Mouse (Mus musculus) left cerebral cortex, postnatal 10 days (tissue): ENCODE results near the gene Mfsd4b1. TPM values are rescaled to one million over a fixed set of nuclear protein-coding genes. Genes with fewer than 3 reads are reported as not detected.

Source experiments
- DNase-seq, 2 experiments: peaks; one replicate each; pipeline ENCODE4 v3.0.0; 2021 to 2022; ENCODE audit warnings: low spot score in 2 of 2, mixed read lengths in 1 of 2; ENCODE audit errors: extremely low spot score in 1 of 2
- intact Hi-C: fragments of 180-260 bp; cut with DNase I; formaldehyde crosslinking; loops from one replicate; pipeline ENCODE4 v1.15.1; 2025
- total RNA-seq, 2 experiments: library from RNA; stranded (reverse); gene quantifications; 2 replicates each; pipeline ENCODE4 v1.2.3; 2021

The Mfsd4b1 gene
- total RNA-seq, 2 experiments from 2014 or later = 0.28 TPM; not detected in 1

GRCm38 (mm10) chr10:39982604-39983003, 42.5 kb downstream of the Mfsd4b1 start:
- intact Hi-C loops = no loop called here
- DNase-seq = no peak

GRCm38 (mm10) chr10:39978231-39978630, 46.8 kb downstream of the Mfsd4b1 start:
- intact Hi-C loops = no loop called here
- DNase-seq = no peak

DNA sequence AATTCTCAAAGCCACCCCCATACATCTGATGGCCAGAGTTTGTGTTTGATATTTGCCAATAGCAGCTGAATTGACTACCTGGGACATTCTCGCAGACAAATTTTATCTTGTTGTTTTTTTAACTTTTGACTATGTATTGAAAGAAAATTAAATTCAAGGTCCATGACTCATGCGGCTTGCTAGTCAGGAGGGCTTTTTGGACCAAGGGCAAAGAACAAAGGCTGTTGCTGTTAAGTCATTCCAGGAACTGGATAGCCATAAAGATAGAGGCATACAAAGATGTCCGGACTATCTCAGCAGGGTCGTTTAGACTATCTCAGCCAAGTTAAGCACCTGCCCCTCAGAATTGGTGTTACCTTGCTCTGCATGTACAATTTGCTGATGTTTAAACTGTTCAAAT, 47.7 kb downstream of the Mfsd4b1 start:
- intact Hi-C loops = no loop called here

DNA sequence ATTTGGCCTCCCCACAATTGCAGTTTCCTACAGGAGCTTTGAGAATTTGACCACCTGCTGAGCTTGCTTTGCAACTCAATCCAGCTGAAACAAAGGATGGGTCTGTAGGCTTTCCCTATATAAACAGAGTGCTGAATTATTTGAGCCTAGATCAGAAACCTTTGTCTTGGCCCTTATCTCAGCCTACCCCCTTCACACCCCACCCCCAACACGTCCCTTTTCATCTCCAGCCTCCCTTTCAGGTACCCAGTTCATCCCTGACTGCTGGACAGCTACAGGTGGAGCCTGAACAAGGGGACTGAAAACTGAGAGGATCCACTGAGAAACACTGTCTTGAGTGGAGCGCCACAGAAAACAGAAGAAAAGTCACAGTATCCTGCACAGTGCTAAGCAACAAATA, 49.3 kb downstream of the Mfsd4b1 start:
- no peak for DNase-seq
- intact Hi-C loops = no loop called here

More for the DNA sequence above, 47.7 kb downstream of the Mfsd4b1 start:
- no peak for DNase-seq

DNA sequence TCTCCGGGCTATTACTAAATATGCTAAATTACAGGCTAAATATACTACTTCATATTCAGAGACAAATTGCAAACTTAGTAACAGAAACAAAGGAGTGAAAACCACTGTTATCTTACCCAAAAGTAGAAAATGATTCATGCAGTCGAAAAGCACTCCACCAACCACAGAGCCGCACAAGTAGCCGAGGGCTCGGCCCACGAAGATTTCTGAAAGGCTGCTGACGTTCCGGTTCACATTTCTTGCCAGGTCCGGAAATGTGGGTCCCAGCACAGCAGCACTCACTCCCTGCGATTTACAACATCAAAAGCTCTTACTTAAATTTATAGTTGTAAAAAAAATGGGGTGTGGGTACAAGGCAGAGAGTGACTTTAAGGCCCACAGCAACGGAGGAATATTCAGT, 50.1 kb downstream of the Mfsd4b1 start:
- no peak for DNase-seq
- intact Hi-C loops = no loop called here

GRCm38 (mm10) chr10:39967512-39967911, 57.6 kb downstream of the Mfsd4b1 start:
- no peak for DNase-seq
- intact Hi-C loops = no loop called here

DNA sequence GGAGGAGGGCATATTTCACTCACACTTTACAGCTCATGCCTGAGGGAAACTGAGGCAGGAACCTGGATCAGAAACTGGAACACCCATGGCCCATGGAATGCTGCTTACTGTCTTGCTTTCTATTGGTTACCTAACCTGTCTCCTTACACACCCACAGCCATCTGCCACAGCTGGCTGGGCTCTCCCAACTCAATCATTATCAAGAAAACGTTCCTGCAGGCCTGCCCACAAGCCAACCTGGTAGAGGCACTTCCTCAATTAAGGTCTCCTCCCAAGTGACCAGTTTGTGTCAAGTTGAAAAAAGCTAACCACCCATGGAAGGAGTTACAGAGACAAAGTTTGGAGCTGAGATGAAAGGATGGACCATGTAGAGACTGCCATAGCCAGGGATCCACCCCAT, 63.2 kb downstream of the Mfsd4b1 start:
- intact Hi-C loops = no loop called here
- no peak for DNase-seq

- DNase-seq = no peak
- intact Hi-C loops = no loop called here
These were observed 64.6 kb downstream of the Mfsd4b1 start for GRCm38 (mm10) chr10:39960441-39960822.

GRCm38 (mm10) chr10:39959761-39960440, 65.2 kb downstream of the Mfsd4b1 start, which contains the start of gene Mfsd4b3:
Gene Mfsd4b3, minus strand, starts transcription at chr10:39960153.
- intact Hi-C loops = loop anchor here (2.0 to 5.0 kb wide), 2 partner anchors 252 to 789 kb away; no protein-coding TSS in a partner anchor
- peak; percentile 92 to 95 for DNase-seq

DNA sequence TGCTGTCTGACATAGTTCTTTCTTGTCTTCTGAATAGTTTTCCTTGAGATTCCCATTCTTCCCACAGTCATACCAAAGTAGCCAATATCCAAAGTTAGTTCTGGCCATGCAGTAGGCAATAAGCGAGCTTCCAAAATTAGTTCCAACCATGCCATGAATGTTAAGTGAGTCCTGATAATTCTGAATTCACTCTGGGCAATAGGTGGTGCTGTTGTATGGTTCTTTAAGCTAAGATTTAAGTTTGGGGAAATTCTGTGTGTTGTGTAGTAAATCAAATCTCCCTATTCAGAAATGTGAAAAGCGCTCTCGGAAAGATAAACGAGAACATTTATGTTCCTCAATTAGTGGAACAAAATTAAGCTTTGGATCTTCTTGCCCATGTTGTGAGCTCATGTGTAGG, 66.8 kb downstream of the Mfsd4b1 start:
- intact Hi-C loops = loop anchor here (2.0 to 5.0 kb wide), 2 partner anchors 254 to 787 kb away; no protein-coding TSS in a partner anchor

DNA sequence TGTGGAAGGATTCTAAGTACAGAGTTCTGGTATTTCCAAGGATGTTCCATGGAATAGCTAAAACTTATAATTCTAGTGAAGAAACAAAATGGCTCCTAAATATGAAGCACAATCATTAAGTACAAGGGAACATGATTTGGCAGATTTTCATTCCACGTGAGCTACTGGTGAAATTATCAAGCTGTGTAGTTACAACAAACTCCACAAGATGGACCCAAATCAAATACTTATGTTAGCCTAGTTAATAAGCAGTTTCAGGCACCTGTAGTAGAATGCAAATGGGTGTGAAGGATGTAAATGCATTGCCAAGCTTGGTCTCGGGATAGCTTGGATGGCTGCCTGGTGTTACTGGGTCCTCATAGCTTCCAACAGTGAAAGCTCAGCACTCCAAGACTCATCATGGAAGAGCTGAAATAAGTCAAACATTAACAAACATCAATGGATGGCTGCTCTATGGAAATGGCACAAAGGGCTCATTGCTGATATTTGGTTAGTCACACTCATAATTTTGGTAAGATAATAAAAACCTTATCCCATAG, 68.7 kb downstream of the Mfsd4b1 start:
- intact Hi-C loops = loop anchor here (5.0 kb wide), 1 partner anchor 256 kb away; no protein-coding TSS in a partner anchor

More for the DNA sequence above, 66.8 kb downstream of the Mfsd4b1 start:
- DNase-seq = no peak

DNA sequence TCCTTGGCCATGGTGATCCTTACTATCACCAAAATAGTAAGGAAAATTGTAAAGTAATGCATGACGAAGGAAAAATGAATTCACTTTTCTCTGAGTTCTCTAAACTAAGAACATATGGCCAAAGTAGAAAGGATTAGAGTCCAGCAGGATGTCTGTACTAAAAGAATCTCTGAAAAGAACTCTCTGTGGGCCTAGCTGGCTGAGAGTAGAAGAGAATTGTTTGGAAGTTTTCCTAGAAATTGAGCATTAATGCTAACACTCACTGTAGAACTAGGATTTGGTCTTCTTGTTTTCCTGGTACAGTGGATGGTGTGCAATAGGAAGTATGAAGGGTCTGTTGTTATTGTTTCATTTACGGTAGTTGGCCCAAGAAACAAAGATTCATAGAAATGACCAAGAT, 69.9 kb downstream of the Mfsd4b1 start:
- no peak for DNase-seq
- intact Hi-C loops = loop anchor here (5.0 kb wide), 1 partner anchor 257 kb away; no protein-coding TSS in a partner anchor

More for the DNA sequence above, 68.7 kb downstream of the Mfsd4b1 start:
- DNase-seq = no peak

Other genes with a start within 250 kb of the Mfsd4b1 start
- gene Mfsd4b4, start 126.0 kb downstream of the Mfsd4b1 start, total RNA-seq = 1 to 10 TPM; 7.6 to 8.7 TPM
- gene Mfsd4b2, start 98.3 kb downstream of the Mfsd4b1 start, total RNA-seq = under 1 TPM; 0.19 to 0.20 TPM
- gene Mfsd4b3, start 65.1 kb downstream of the Mfsd4b1 start, total RNA-seq = under 1 TPM in 1 of 2 experiments, not detected in 1; 0.30 TPM
- under 1 TPM; 0.17 to 0.53 TPM for gene Mfsd4b5, start 38.6 kb downstream of the Mfsd4b1 start, total RNA-seq
- 1 to 10 TPM; 2.7 to 2.8 TPM for gene Slc16a10, start 117.0 kb upstream of the Mfsd4b1 start, total RNA-seq
- 10 to 100 TPM; 25.9 to 30.9 TPM for gene Rpf2, start 221.8 kb upstream of the Mfsd4b1 start, total RNA-seq
- 10 to 100 TPM; 25.1 to 28.8 TPM for gene Gtf3c6, start 232.8 kb upstream of the Mfsd4b1 start, total RNA-seq